Mouse (Mus musculus) intestine, embryonic 15.5 days (tissue): ENCODE data around the gene Lnx1. TPM values are rescaled to one million over a fixed set of nuclear protein-coding genes. Genes with fewer than 3 reads are reported as not detected.

Experiments used
- ATAC-seq: fragments of 200-750 bp; cut with Nextera tagmentation; 2 replicates; pipeline ENCODE4 v1.8.0; 2017; ENCODE audit warnings: moderate TSS enrichment, moderate library complexity
- H3K27ac ChIP-seq: fragments of 300-500 bp; sonication (generic); 2 replicates; pipeline ENCODE4 v1.5.1; 2015; ENCODE audit warnings: mild to moderate bottlenecking, inconsistent platforms
- H3K27me3 ChIP-seq: fragments of 300-500 bp; sonication (generic); replicated peaks from 2 replicates; pipeline ENCODE4 v1.6.1; 2015; ENCODE audit warnings: inconsistent platforms
- H3K36me3 ChIP-seq: fragments of 300-500 bp; sonication (generic); 2 replicates; pipeline ENCODE4 v1.6.1; 2015; ENCODE audit warnings: inconsistent platforms
- H3K4me1 ChIP-seq: fragments of 300-500 bp; sonication (generic); replicated peaks from 2 replicates; pipeline ENCODE4 v1.6.1; 2015; ENCODE audit warnings: inconsistent platforms
- H3K4me2 ChIP-seq: fragments of 300-500 bp; sonication (generic); replicated peaks from 2 replicates; pipeline ENCODE4 v1.6.1; 2015; ENCODE audit warnings: mild to moderate bottlenecking, inconsistent platforms
- H3K4me3 ChIP-seq: fragments of 300-500 bp; sonication (generic); replicated peaks from 2 replicates; pipeline ENCODE4 v1.5.1; 2015; ENCODE audit warnings: inconsistent platforms
- H3K9ac ChIP-seq: fragments of 300-500 bp; sonication (generic); 2 replicates; pipeline ENCODE4 v1.6.1; 2015; ENCODE audit warnings: inconsistent platforms
- H3K9me3 ChIP-seq: fragments of 300-500 bp; sonication (generic); 2 replicates; pipeline ENCODE4 v1.6.1; 2016; ENCODE audit warnings: inconsistent platforms
- WGBS: fragments of 180-500 bp; shearing (Covaris S2); methylation state at CpG from one replicate; pipeline ENCODE4 v1.1.7; 2015; 5-methylcytosine and 5-hydroxymethylcytosine counted together
- polyA plus RNA-seq: library from polyadenylated mRNA; unstranded; fragments of >200 nt; fragmentation: Nextera tagmentation; extraction: Ambion mirVana; gene quantifications from 2 replicates; pipeline ENCODE4 v1.2.1, GENCODE M21; 2015

The Lnx1 gene
- polyA plus RNA-seq, 1 experiment from 2014 or later: 5.9 TPM

GRCm38 (mm10) chr5:74641000-74641399, 61.7 kb downstream of the Lnx1 start:
- Histone ChIP-seq H3K27ac (no peak overlapping the region), H3K27me3 (no peaks in the 10 kb centered on the region), H3K9ac (no peak overlapping the region), H3K4me3 (no peak overlapping the region), H3K36me3 (no peaks in the 10 kb centered on the region), H3K9me3 (no peaks in the 10 kb centered on the region), H3K4me1 (no peaks in the 10 kb centered on the region), H3K4me2 (no peak overlapping the region)
- ATAC-seq: no peak; the same call in 1 of the 2 replicates
- 47% methylated on average over 6 of the region's 6 CpGs for WGBS

- H3K27me3 ChIP-seq: no peaks in the 10 kb centered on the region
- 84% methylated on average over 4 of the region's 4 CpGs for WGBS
These were observed 62.2 kb downstream of the Lnx1 start for GRCm38 (mm10) chr5:74640504-74640903.

GRCm38 (mm10) chr5:74639516-74639915, 63.2 kb downstream of the Lnx1 start:
- H3K4me3 ChIP-seq: no peak overlapping the region
- no peaks in the 10 kb centered on the region for H3K4me1 ChIP-seq
- no peak overlapping the region for H3K27ac ChIP-seq
- 74% methylated on average over 6 of the region's 6 CpGs for WGBS
- H3K36me3 ChIP-seq: no peaks in the 10 kb centered on the region
- no peak for ATAC-seq
- no peaks in the 10 kb centered on the region for H3K27me3 ChIP-seq
- H3K4me2 ChIP-seq: no peak overlapping the region
- no peaks in the 10 kb centered on the region for H3K9me3 ChIP-seq
- H3K9ac ChIP-seq: no peak overlapping the region

More at GRCm38 (mm10) chr5:74640504-74640903, 62.2 kb downstream of the Lnx1 start:
- H3K4me1 ChIP-seq: no peaks in the 10 kb centered on the region
- H3K27ac ChIP-seq: no peak overlapping the region
- H3K9ac ChIP-seq: no peak overlapping the region
- no peak overlapping the region for H3K4me2 ChIP-seq
- no peak for ATAC-seq
- H3K36me3 ChIP-seq: no peaks in the 10 kb centered on the region
- no peaks in the 10 kb centered on the region for H3K9me3 ChIP-seq
- H3K4me3 ChIP-seq: no peak overlapping the region

- Histone ChIP-seq H3K36me3 (no peaks in the 10 kb centered on the region), H3K27me3 (no peaks in the 10 kb centered on the region), H3K9ac (no peak overlapping the region), H3K9me3 (no peaks in the 10 kb centered on the region), H3K4me3 (no peak overlapping the region), H3K4me1 (no peaks in the 10 kb centered on the region), H3K4me2 (no peak overlapping the region), H3K27ac (no peak overlapping the region)
- 68% methylated on average over 3 of the region's 3 CpGs for WGBS
- ATAC-seq: no peak
These were observed 68.3 kb downstream of the Lnx1 start for GRCm38 (mm10) chr5:74634391-74634790.

- Histone ChIP-seq H3K4me2 (no peak overlapping the region), H3K36me3 (no peaks in the 10 kb centered on the region), H3K4me1 (no peaks in the 10 kb centered on the region), H3K27ac (no peak overlapping the region), H3K27me3 (no peaks in the 10 kb centered on the region), H3K9me3 (no peaks in the 10 kb centered on the region), H3K4me3 (no peak overlapping the region), H3K9ac (no peak overlapping the region)
- ATAC-seq: no peak
- WGBS: 77% methylated on average over 6 of the region's 6 CpGs
These were observed 69.3 kb downstream of the Lnx1 start for GRCm38 (mm10) chr5:74633453-74633852.

- Histone ChIP-seq H3K9me3 (no peaks in the 10 kb centered on the region), H3K4me3 (no peak overlapping the region), H3K4me1 (no peaks in the 10 kb centered on the region), H3K4me2 (no peak overlapping the region), H3K27ac (no peak overlapping the region), H3K27me3 (no peaks in the 10 kb centered on the region), H3K36me3 (no peaks in the 10 kb centered on the region), H3K9ac (no peak overlapping the region)
- ATAC-seq: no peak
- 58% methylated on average over 17 of the region's 17 CpGs for WGBS
These were observed 70.2 kb downstream of the Lnx1 start for GRCm38 (mm10) chr5:74632369-74633114.

- Histone ChIP-seq H3K4me1 (no peaks in the 10 kb centered on the region), H3K36me3 (no peaks in the 10 kb centered on the region), H3K27ac (no peak overlapping the region), H3K4me3 (no peak overlapping the region), H3K9me3 (no peaks in the 10 kb centered on the region), H3K9ac (no peak overlapping the region), H3K4me2 (no peak overlapping the region), H3K27me3 (no peaks in the 10 kb centered on the region)
- WGBS: 90% methylated on average over 12 of the region's 12 CpGs
- ATAC-seq: no peak
These were observed 74.7 kb downstream of the Lnx1 start for GRCm38 (mm10) chr5:74628001-74628400.

- H3K4me2 ChIP-seq: no peak overlapping the region
- H3K36me3 ChIP-seq: no peaks in the 10 kb centered on the region
- no peaks in the 10 kb centered on the region for H3K4me1 ChIP-seq
- no peaks in the 10 kb centered on the region for H3K9me3 ChIP-seq
- no peak overlapping the region for H3K4me3 ChIP-seq
- H3K27me3 ChIP-seq: no peaks in the 10 kb centered on the region
- no peak overlapping the region for H3K27ac ChIP-seq
- 54% methylated on average over 5 of the region's 5 CpGs for WGBS
- peak; percentile 39; the same call in 1 of the 2 replicates for ATAC-seq
- no peak overlapping the region for H3K9ac ChIP-seq
These were observed 78.3 kb downstream of the Lnx1 start for GRCm38 (mm10) chr5:74624385-74624784.

GRCm38 (mm10) chr5:74623316-74624000, 79.3 kb downstream of the Lnx1 start:
- Histone ChIP-seq H3K27me3 (no peaks in the 10 kb centered on the region), H3K9me3 (no peaks in the 10 kb centered on the region), H3K4me2 (no peak overlapping the region), H3K4me1 (no peaks in the 10 kb centered on the region), H3K4me3 (no peak overlapping the region), H3K36me3 (no peaks in the 10 kb centered on the region), H3K9ac (no peak overlapping the region), H3K27ac (no peak overlapping the region)
- no peak for ATAC-seq
- 94% methylated on average over 14 of the region's 14 CpGs for WGBS

GRCm38 (mm10) chr5:74621691-74622470, 80.8 kb downstream of the Lnx1 start:
- Histone ChIP-seq H3K36me3 (no peaks in the 10 kb centered on the region), H3K4me2 (no peak overlapping the region), H3K27ac (no peak overlapping the region), H3K4me3 (no peak overlapping the region), H3K9ac (no peak overlapping the region), H3K4me1 (no peaks in the 10 kb centered on the region), H3K27me3 (no peaks in the 10 kb centered on the region), H3K9me3 (no peaks in the 10 kb centered on the region)
- 66% methylated on average over 7 of the region's 7 CpGs for WGBS
- ATAC-seq: no peak

GRCm38 (mm10) chr5:74618573-74619059, 84.1 kb downstream of the Lnx1 start:
- no peaks in the 10 kb centered on the region for H3K9me3 ChIP-seq
- H3K4me3 ChIP-seq: no peak overlapping the region
- H3K9ac ChIP-seq: no peak overlapping the region
- H3K36me3 ChIP-seq: no peaks in the 10 kb centered on the region
- WGBS: 69% methylated on average over 3 of the region's 3 CpGs
- no peak overlapping the region for H3K4me2 ChIP-seq
- H3K27me3 ChIP-seq: no peaks in the 10 kb centered on the region
- no peak overlapping the region for H3K27ac ChIP-seq
- no peak for ATAC-seq
- H3K4me1 ChIP-seq: no peaks in the 10 kb centered on the region

GRCm38 (mm10) chr5:74617816-74618572, 84.7 kb downstream of the Lnx1 start:
- no peak overlapping the region for H3K4me2 ChIP-seq
- H3K36me3 ChIP-seq: no peaks in the 10 kb centered on the region
- H3K4me3 ChIP-seq: no peak overlapping the region
- H3K27me3 ChIP-seq: no peaks in the 10 kb centered on the region
- H3K27ac ChIP-seq: no peak overlapping the region
- 55% methylated on average over 12 of the region's 13 CpGs for WGBS
- no peaks in the 10 kb centered on the region for H3K9me3 ChIP-seq
- H3K9ac ChIP-seq: no peak overlapping the region
- H3K4me1 ChIP-seq: no peaks in the 10 kb centered on the region
- ATAC-seq: no peak
